Mouse (Mus musculus) cortical plate, adult 2 months (tissue): Measurements from ENCODE around the gene Ppan.

Source experiments
- CTCF ChIP-seq: fragments of 200-500 bp; IDR thresholded peaks from 2 replicates; pipeline ENCODE4 v1.5.1; 2011; ENCODE audit warnings: mild to moderate bottlenecking, control low read depth, low read length; ENCODE audit not compliant: insufficient read depth; ENCODE audit errors: extremely low read depth
- POLR2A ChIP-seq: fragments of 200-500 bp; IDR thresholded peaks from 2 replicates; pipeline ENCODE4 v1.6.1; 2011; ENCODE audit warnings: mild to moderate bottlenecking, low read length, control low read depth; ENCODE audit not compliant: insufficient read depth; ENCODE audit errors: extremely low read depth

GRCm38 (mm10) chr9:20879097-20879792 is 8.7 kb upstream of the Ppan start, which contains the start of gene Angptl6:
- no peak for TF ChIP-seq CTCF
- no peak for TF ChIP-seq POLR2A
